Mouse (Mus musculus) MEL (cell line): ENCODE measurements around the gene Impad1. TPM values are rescaled to one million over a fixed set of nuclear protein-coding genes. Genes with fewer than 3 reads are reported as not detected.
A peak's percentile ranks its signal among the peaks of the same experiment; 100 is the strongest.

Experiments
- DNase-seq: peaks from one replicate; pipeline ENCODE4 v3.0.0; 2011; ENCODE audit warnings: low read depth, low spot score
- H3K27ac ChIP-seq: 2 replicates; pipeline ENCODE4 v1.5.1; 2012; ENCODE audit warnings: low read depth, mild to moderate bottlenecking, control low read depth, low read length, moderate library complexity; ENCODE audit not compliant: control insufficient read depth
- H3K27me3 ChIP-seq, 2 experiments: fragments of 150-350 bp in 1 of 2; sonication (generic) in 1 of 2; 2 replicates each; pipeline ENCODE4 v1.6.1; 2012; ENCODE audit warnings: low read length in 2 of 2, mild to moderate bottlenecking in 2 of 2, improper control_type of control experiment in 1 of 2, moderate library complexity in 1 of 2; ENCODE audit not compliant: insufficient read depth in 2 of 2, control insufficient read depth in 1 of 2
- H3K36me3 ChIP-seq, 2 experiments: 2 replicates each; pipeline ENCODE4 v1.6.1; 2012 to 2014; ENCODE audit warnings: low read length in 2 of 2, improper control_type of control experiment in 1 of 2, inconsistent platforms in 1 of 2, mild to moderate bottlenecking in 1 of 2; ENCODE audit not compliant: insufficient read depth in 2 of 2, control insufficient read depth in 1 of 2
- H3K4me1 ChIP-seq, 2 experiments: fragments of 150-350 bp in 1 of 2; sonication (generic) in 1 of 2; 2 replicates each; pipeline ENCODE4 v1.6.1; 2012; ENCODE audit warnings: low read length in 2 of 2, improper control_type of control experiment in 1 of 2, mild to moderate bottlenecking in 1 of 2; ENCODE audit not compliant: insufficient read depth in 2 of 2, control insufficient read depth in 1 of 2
- H3K4me3 ChIP-seq, 2 experiments: fragments of 150-350 bp in 1 of 2; sonication (generic) in 1 of 2; 2 replicates each; pipeline ENCODE4 v1.5.1; 2012; ENCODE audit warnings: low read depth in 2 of 2, low read length in 2 of 2, mild to moderate bottlenecking in 2 of 2, moderate library complexity in 2 of 2, control low read depth in 1 of 2, improper control_type of control experiment in 1 of 2; ENCODE audit not compliant: control insufficient read depth in 1 of 2, insufficient read depth in 1 of 2
- H3K79me2 ChIP-seq: 2 replicates; pipeline ENCODE4 v1.6.1; 2012; ENCODE audit warnings: mild to moderate bottlenecking, low read length, moderate library complexity; ENCODE audit not compliant: control insufficient read depth, poor library complexity, insufficient read depth
- H3K9ac ChIP-seq: 2 replicates; pipeline ENCODE4 v1.6.1; 2012; ENCODE audit warnings: low read depth, mild to moderate bottlenecking, control low read depth, low read length, moderate library complexity; ENCODE audit not compliant: control insufficient read depth, poor library complexity, severe bottlenecking
- H3K9me3 ChIP-seq: fragments of 150-350 bp; sonication (generic); replicated peaks from 2 replicates; pipeline ENCODE4 v1.6.1; 2012; ENCODE audit warnings: mild to moderate bottlenecking, low read length, improper control_type of control experiment, moderate library complexity; ENCODE audit not compliant: insufficient read depth
- CTCF ChIP-seq, 3 experiments: IDR thresholded peaks in 2 of 3; conservative IDR thresholded peaks in 1 of 3; 2 replicates each; pipeline ENCODE4 v1.5.1; 2011 to 2012; ENCODE audit warnings: low read length in 3 of 3, low read depth in 2 of 3, mild to moderate bottlenecking in 2 of 3, improper control_type of control experiment in 1 of 3, inconsistent platforms in 1 of 3, mixed read lengths in 1 of 3, moderate library complexity in 1 of 3; ENCODE audit not compliant: control insufficient read depth in 1 of 3, insufficient read depth in 1 of 3, poor library complexity in 1 of 3, severe bottlenecking in 1 of 3
- E2F4 ChIP-seq: IDR thresholded peaks from 2 replicates; pipeline ENCODE4 v1.6.1; 2011; ENCODE audit warnings: low read depth, low read length, improper control_type of control experiment, borderline replicate concordance
- ELF1 ChIP-seq: IDR thresholded peaks from 2 replicates; pipeline ENCODE4 v1.6.1; 2014; ENCODE audit warnings: low read depth, mild to moderate bottlenecking, inconsistent platforms, low read length, improper control_type of control experiment, moderate library complexity
- ETS1 ChIP-seq: IDR thresholded peaks from 2 replicates; pipeline ENCODE4 v1.6.1; 2012; ENCODE audit warnings: low read depth, mild to moderate bottlenecking, inconsistent platforms, low read length, improper control_type of control experiment, moderate library complexity
- GABPA ChIP-seq: IDR thresholded peaks from 2 replicates; pipeline ENCODE4 v1.6.1; 2012; ENCODE audit warnings: low read depth, mild to moderate bottlenecking, inconsistent platforms, low read length, improper control_type of control experiment, moderate library complexity
- MAX ChIP-seq: IDR thresholded peaks from 2 replicates; pipeline ENCODE4 v1.6.1; 2011; ENCODE audit warnings: low read length, improper control_type of control experiment
- MAZ ChIP-seq: IDR thresholded peaks from 2 replicates; pipeline ENCODE4 v1.6.1; 2012; ENCODE audit warnings: low read depth, mild to moderate bottlenecking, inconsistent platforms, low read length, improper control_type of control experiment
- MXI1 ChIP-seq: IDR thresholded peaks from 2 replicates; pipeline ENCODE4 v1.6.1; 2011; ENCODE audit warnings: mild to moderate bottlenecking, low read depth, low read length, improper control_type of control experiment
- MYC ChIP-seq: IDR thresholded peaks from 2 replicates; pipeline ENCODE4 v1.6.1; 2011; ENCODE audit warnings: low read depth, mild to moderate bottlenecking, low read length, improper control_type of control experiment, moderate library complexity
- NRF1 ChIP-seq: IDR thresholded peaks from 2 replicates; pipeline ENCODE4 v1.6.1; 2014; ENCODE audit warnings: low read depth, mild to moderate bottlenecking, inconsistent platforms, low read length, improper control_type of control experiment, moderate library complexity; ENCODE audit not compliant: poor library complexity, insufficient read depth, severe bottlenecking
- POLR2A ChIP-seq, 2 experiments: IDR thresholded peaks; 2 replicates each; pipeline ENCODE4 v1.6.1; 2011 to 2012; ENCODE audit warnings: low read length in 2 of 2, mild to moderate bottlenecking in 2 of 2, control low read depth in 1 of 2, improper control_type of control experiment in 1 of 2, low read depth in 1 of 2, moderate library complexity in 1 of 2; ENCODE audit not compliant: control insufficient read depth in 1 of 2, insufficient read depth in 1 of 2, poor library complexity in 1 of 2
- POLR2AphosphoS5 ChIP-seq: IDR thresholded peaks from 2 replicates; pipeline ENCODE4 v1.6.1; 2012; ENCODE audit warnings: low read depth, borderline replicate concordance, mild to moderate bottlenecking, inconsistent platforms, low read length, moderate library complexity, mixed read lengths
- RAD21 ChIP-seq: IDR thresholded peaks from 2 replicates; pipeline ENCODE4 v1.6.1; 2011; ENCODE audit warnings: mild to moderate bottlenecking, low read depth, low read length, improper control_type of control experiment
- RCOR1 ChIP-seq: IDR thresholded peaks from 2 replicates; pipeline ENCODE4 v1.6.1; 2012; ENCODE audit warnings: low read depth, mild to moderate bottlenecking, inconsistent platforms, low read length, improper control_type of control experiment
- SIN3A ChIP-seq: IDR thresholded peaks from 2 replicates; pipeline ENCODE4 v1.6.1; 2012; ENCODE audit warnings: low read length, improper control_type of control experiment, inconsistent platforms
- SMC3 ChIP-seq: IDR thresholded peaks from 2 replicates; pipeline ENCODE4 v1.6.1; 2011; ENCODE audit warnings: low read depth, low read length, improper control_type of control experiment
- TCF12 ChIP-seq: IDR thresholded peaks from 2 replicates; pipeline ENCODE4 v1.6.1; 2014; ENCODE audit warnings: low read depth, mild to moderate bottlenecking, inconsistent platforms, low read length, improper control_type of control experiment, moderate library complexity
- UBTF ChIP-seq: IDR thresholded peaks from 2 replicates; pipeline ENCODE4 v1.6.1; 2012; ENCODE audit warnings: low read depth, mild to moderate bottlenecking, inconsistent platforms, low read length, improper control_type of control experiment, moderate library complexity, borderline replicate concordance; ENCODE audit not compliant: insufficient read depth
- USF1 ChIP-seq: IDR thresholded peaks from 2 replicates; pipeline ENCODE4 v1.6.1; 2014; ENCODE audit warnings: low read depth, mild to moderate bottlenecking, inconsistent platforms, low read length, improper control_type of control experiment, moderate library complexity
- ZC3H11A ChIP-seq: IDR thresholded peaks from 2 replicates; pipeline ENCODE4 v1.6.1; 2012; ENCODE audit warnings: low read depth, mild to moderate bottlenecking, inconsistent platforms, low read length, improper control_type of control experiment
- ZMIZ1 ChIP-seq: IDR thresholded peaks from 2 replicates; pipeline ENCODE4 v1.6.1; 2012; ENCODE audit warnings: low read depth, mild to moderate bottlenecking, inconsistent platforms, low read length, improper control_type of control experiment, moderate library complexity
- ZNF384 ChIP-seq: IDR thresholded peaks from 2 replicates; pipeline ENCODE4 v1.6.1; 2012; ENCODE audit warnings: low read depth, mild to moderate bottlenecking, inconsistent platforms, low read length, improper control_type of control experiment
- polyA plus RNA-seq, 2 experiments: library from polyadenylated mRNA; stranded (reverse) in 1 of 2; unstranded in 1 of 2; fragments of >175 nt in 1 of 2; fragments of >200 nt in 1 of 2; gene quantifications; 2 replicates each; pipeline versions ENCODE4 v1.2.1 to v1.2.4; 2012; ENCODE audit warnings: low replicate concordance in 2 of 2, low read depth in 1 of 2; ENCODE audit not compliant: insufficient read length in 2 of 2, insufficient read depth in 1 of 2, missing spikeins in 1 of 2
- total RNA-seq: library from RNA; depleted of rRNA; stranded (reverse); fragments of 300-350 nt; gene quantifications from 2 replicates; pipeline ENCODE4 v1.2.3, GENCODE M21; 2012

Gene Impad1
- total and polyA plus RNA-seq, 3 experiments: 13.3 to 44.2 (median 21.2) TPM

- no peaks in the 10 kb centered on the region for H3K79me2 ChIP-seq
- no peak overlapping the region for H3K9ac ChIP-seq
- no peak overlapping the region for H3K27ac ChIP-seq
- no peak overlapping the region for H3K4me3 ChIP-seq
- H3K4me1 ChIP-seq: no peaks in the 10 kb centered on the region
- peaks cover 2 to 9% of the 10 kb centered on the region in 2 experiments for H3K36me3 ChIP-seq
- no peaks in the 10 kb centered on the region for H3K9me3 ChIP-seq
- DNase-seq: peak; percentile 40
- H3K27me3 ChIP-seq: no peaks in the 10 kb centered on the region
- TF ChIP-seq UBTF (no peak), ETS1 (no peak), RCOR1 (no peak), ZMIZ1 (no peak), SMC3 (peak; percentile 22), ELF1 (no peak), MAZ (no peak), RAD21 (peak; percentile 54), E2F4 (no peak), MXI1 (no peak), MYC (no peak), GABPA (no peak), POLR2A (IDR thresholded peaks at IDR 0.05; ENCODE audit: control insufficient read depth in 1 of 2, insufficient read depth in 1 of 2, low read depth in 1 of 2, low read length in 2 of 2, poor library complexity in 1 of 2) (no peak), USF1 (no peak), TCF12 (no peak), ZNF384 (no peak), SIN3A (no peak), POLR2AphosphoS5 (no peak), NRF1 (no peak), CTCF (IDR thresholded peaks at IDR 0.05 in 2 of 3, conservative IDR thresholded peaks at IDR 0.05 in 1 of 3; ENCODE audit: control insufficient read depth in 1 of 3, insufficient read depth in 1 of 3, low read depth in 2 of 3, low read length in 3 of 3, poor library complexity in 1 of 3, severe bottlenecking in 1 of 3) (peak; percentile 17 to 58 (median 31); a peak in 4 of 6 replicates), MAX (no peak), ZC3H11A (no peak)
Observed at GRCm38 (mm10) chr4:4771523-4772114, 21.5 kb downstream of the Impad1 start.
